Mouse (Mus musculus) heart, postnatal 0 days (tissue): Measurements from ENCODE around the gene Rabgef1.

ENCODE experiments used
- CTCF ChIP-seq: IDR thresholded peaks from 2 replicates; pipeline ENCODE4 v1.5.1; 2016; ENCODE audit warnings: antibody characterized with exemption, control low read depth, low read depth
- EP300 ChIP-seq: IDR thresholded peaks from 2 replicates; pipeline ENCODE4 v1.6.1; 2016; ENCODE audit warnings: antibody characterized with exemption, low read depth

GRCm38 (mm10) chr5:130191865-130192264 lies 20.3 kb downstream of the Rabgef1 start:
- TF ChIP-seq CTCF (no peak), EP300 (no peak)
